Mouse (Mus musculus) ovary, adult 18-20 months (tissue): ENCODE data around the gene Sbk3.
A peak's percentile ranks its signal among the peaks of the same experiment; 100 is the strongest.
"Not testable (repeated sequence)": the region's sequence is repeated elsewhere in the genome, so short reads cannot be mapped to it uniquely, and the experiment has no call there.

Source experiments
- DNase-seq: peaks from one replicate; pipeline ENCODE4 v3.0.0; 2022; ENCODE audit warnings: low spot score, mixed read lengths

Sbk3 gene

GRCm38 (mm10) chr7:4971068-4971467, at the start of gene Sbk3:
Sbk3 (minus strand) TSS chr7:4971168.
- DNase-seq = no peak

- DNase-seq = no peak
Measured at GRCm38 (mm10) chr7:5020685-5021084, 49.7 kb upstream of the Sbk3 start.

- peak; percentile 99 for DNase-seq
Measured at GRCm38 (mm10) chr7:5020000-5020681, 49.2 kb upstream of the Sbk3 start, which contains the start of the genes Zfp865 and Ccdc106. Zfp865 (plus strand) TSS chr7:5020376. Ccdc106 (plus strand) TSS chr7:5020553.

DNA sequence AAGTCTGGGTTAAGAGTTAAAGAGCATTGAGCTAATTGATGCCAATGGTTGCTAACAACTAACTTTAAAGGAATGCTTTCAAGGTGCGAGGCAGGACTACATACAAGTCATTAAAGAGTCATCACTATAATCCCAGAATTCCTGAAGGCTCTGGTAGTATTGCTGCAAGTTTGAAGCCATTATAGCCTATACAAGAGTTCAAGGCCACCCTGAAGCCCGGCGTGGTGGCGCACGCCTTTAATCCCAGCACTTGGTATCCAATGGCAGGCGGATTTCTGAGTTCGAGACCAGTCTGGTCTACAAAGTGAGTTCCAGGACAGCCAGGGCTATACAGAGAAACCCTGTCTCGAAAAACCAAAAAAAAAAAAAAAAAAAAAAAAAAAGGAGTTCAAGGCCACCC, 48.6 kb upstream of the Sbk3 start:
- not testable (repeated sequence) for DNase-seq

- DNase-seq = no peak
Measured at GRCm38 (mm10) chr7:5017931-5018330, 47.0 kb upstream of the Sbk3 start.

DNA sequence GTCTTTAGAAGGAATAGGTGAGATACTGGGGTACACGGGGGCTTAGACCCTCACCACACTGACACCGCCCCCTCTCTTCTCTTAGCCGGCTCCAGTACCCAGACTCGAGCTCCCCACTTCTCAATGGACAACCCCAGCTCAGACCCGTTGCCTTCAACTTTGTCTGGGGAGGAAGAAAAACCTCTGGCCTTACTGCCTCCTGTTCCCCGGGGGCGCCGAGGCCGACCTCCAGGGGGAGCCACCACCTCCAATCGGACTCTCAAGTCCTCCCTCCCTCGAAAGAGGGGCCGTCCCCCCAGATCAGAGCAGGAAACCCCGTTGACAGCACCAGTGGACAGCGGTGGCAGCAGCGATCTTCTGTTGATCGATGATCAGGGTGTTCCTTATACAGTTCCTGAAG, 46.4 kb upstream of the Sbk3 start:
- no peak for DNase-seq

DNA sequence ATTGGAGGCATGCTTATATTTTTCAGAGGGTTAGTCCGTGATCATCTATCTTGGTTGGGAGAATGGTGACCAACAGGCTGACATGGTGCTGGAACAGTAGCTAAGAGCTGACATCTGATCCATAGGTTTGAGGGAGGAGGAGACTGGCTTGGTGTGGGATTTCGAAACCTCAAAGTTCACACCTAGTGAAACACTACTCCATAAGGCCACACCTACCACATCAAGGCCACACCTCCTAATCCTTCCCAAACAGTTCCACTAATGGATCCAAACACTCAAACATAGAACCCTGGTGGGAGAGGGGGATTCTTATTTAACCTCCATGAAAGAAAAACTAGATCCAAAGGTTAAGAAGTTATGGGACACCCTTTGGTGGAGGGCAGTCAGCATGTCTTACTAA, 46.0 kb upstream of the Sbk3 start:
- DNase-seq = no peak

GRCm38 (mm10) chr7:5016057-5016456, 45.1 kb upstream of the Sbk3 start:
- DNase-seq = no peak

- DNase-seq = peak; percentile 91
Measured at GRCm38 (mm10) chr7:5015118-5016001, 44.4 kb upstream of the Sbk3 start, which contains the start of gene Gm44973. Gm44973 (plus strand) TSS chr7:5015496.

DNA sequence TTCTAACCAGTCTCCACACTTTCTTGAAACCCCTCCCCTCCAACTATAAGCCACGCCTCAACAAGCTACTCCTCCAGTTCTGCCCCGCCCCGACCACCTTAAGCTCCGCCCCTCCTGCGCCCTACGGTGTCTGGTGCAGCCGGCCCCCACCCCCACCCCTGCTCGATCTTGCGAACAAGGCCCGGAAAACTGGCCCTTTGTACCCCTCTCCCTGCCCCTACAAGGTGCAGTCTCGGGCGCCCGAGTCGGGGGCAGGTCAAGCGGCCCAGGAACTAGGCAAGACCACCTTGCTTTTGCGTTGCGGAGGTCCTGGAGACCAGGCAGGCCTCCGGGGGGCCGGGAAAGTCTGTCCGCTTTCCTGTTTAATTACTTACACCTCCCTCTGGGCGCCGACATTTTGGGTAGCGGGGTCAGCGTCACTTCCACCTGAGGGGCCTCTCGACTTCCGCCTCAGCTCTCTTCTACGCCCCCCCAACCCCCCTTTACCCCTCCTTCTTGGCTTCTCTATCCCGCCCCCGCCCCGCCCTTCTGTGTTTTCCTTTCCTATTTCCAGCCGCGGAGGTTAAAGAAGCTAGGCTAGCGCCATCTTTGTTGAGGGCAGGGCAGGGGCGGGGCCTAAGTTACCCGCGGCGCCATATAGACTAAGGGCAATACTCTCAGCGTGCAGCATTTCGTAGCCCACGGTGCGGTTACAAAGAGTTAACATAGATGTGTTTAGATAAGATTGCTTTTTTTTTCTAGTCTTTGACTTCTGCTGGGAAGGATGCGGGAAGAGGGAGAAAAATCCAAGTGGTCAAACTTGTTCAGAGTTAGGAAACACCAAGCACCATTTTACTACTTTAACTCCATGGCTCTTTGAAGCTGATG, 43.5 kb upstream of the Sbk3 start, which contains the start of the genes Zfp524 and Fiz1:
Zfp524 (plus strand) TSS at position 165 of the 867 bp plus-strand sequence.
Fiz1 (minus strand) TSS at position 447 of the 867 bp plus-strand sequence.
- DNase-seq = peak; percentile 91

DNA sequence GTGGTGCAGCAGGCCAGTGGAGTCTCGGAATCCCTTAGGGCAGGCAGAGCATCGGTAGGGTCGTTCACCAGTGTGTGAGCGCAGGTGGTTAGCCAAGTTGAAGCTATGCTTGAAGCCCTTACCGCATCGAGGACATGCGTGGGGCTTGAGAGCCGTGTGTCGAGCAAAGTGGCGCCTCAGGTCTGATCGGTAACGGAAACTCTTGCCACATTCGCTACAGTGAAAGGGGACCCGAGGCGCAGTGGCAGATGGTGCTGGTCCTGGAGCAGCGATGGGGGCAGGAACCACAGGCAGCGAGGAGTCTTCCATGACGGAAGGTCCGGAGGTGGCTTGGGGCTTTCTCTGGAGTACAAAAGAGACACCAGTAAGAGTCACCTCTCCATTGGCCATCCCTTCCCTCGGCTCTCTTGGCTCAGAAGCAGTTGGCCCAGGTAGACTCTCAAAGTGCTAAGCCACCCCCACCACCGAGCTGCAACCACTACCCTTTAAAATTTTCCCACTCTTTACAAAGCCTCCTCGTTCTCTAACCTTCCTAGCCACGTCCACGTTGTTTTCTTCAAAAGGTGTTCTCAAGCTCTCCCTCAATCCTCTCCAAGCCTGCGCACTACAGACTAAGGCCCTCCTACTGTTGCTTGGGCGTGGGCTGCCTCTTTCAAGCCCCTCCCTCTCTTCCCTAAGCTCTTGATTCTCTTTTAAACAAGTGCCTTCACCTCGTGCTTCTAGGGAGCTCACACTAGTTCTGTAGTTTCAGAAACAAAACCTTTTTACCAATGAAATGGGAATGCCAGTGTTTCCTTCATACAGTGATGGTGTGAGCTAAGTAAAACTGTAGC, 41.9 kb upstream of the Sbk3 start:
- DNase-seq = no peak

DNA sequence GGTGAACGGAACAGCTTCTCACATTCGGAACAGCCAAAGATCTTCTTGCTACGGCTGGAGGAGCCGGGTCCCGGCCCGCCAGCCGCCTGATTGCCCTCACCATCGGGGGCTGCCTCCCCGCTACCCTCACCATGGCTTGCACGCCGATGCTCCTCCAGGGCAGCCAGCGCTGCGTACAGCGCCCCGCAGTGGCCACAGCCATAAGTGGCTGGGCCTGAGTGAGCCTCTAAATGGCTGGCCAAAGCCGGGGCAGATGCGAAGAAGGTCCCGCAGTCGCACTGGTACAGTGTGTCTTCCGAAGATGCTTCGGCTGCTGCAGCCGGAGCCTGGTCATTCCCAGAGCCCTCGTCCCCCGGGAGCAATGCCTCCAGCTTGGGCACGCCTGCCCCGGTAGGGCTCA, 37.3 kb upstream of the Sbk3 start:
- DNase-seq = no peak

DNA sequence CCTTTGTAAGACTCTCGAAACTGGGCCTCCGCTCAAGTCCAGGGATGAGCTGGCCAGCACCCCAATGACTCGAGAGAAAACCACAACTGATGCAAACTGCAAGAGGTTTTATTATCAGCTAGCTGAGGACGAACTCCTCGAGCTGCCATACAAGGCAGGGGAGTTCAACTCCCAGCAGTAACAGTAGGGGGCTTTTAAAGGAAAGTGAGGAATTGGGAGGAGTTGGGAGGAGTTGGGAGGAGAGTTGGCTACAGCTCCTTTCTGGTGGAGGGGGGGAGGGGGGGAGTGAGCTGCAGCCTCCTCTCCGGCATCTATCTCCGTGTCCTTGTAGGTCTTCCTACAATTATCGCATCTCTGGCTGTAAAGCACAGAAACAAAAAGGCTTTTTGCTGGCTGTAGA, 31.9 kb upstream of the Sbk3 start:
- not testable (repeated sequence) for DNase-seq

DNA sequence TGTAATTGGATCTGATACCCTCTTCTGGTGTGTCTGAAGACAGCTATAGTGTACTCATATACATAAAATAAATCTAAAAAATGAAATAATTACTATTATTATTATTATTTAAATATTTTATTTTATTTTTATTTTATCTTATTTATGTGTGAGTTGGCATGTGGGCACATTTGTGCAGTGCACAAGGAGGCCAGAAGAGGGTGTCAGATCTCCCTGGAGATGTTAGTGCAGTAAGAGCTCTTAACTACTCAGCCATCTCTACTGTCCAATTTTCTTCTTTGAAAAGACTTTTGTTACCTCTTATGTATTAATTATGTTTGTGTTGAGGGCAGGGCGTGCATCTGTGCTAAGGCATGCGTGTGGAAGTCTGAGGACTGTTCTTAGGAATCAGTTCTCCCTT, 28.9 kb upstream of the Sbk3 start:
- DNase-seq = no peak

GRCm38 (mm10) chr7:4996934-4997333, 26.0 kb upstream of the Sbk3 start:
- no peak for DNase-seq

GRCm38 (mm10) chr7:4996003-4996895, 25.3 kb upstream of the Sbk3 start, which contains the start of gene Zfp579:
Zfp579 (minus strand) TSS chr7:4996158.
- peak; percentile 87 for DNase-seq

DNA sequence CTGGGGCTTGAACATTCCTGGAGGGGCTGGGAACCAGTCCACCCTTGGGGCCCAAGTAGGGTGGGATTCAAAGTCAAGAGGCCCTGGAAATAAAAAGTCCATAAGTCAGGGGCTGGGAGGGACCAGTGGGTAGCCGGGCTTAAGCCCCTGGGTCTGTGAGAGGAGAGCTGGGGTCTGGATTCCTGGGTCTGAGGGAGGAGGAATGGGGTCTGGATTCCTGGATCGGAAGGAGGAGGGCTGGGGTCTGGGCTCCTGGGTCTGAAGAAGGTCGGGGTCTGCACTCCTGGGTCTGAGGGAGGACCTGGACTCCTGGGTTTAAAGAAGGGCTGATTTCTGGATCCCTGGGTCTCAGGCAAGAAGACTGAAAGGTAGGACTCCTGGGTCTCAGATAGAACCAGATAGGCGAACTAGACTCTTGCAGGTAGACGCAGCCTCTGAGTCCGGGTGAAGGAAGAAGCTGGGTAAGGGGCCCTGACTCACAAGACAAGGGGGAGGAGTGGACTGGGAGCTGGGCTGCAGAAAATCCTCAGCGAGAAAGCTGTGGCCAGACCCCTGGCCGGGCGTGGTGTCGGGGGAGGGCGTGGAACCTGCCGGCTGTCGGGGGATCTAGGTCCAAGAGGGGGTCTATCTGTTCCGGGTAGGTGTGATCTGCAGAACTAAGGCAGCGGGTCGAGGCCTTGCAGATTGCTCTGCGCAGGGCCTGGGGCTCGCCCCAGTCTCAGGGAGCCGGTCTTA, 24.5 kb upstream of the Sbk3 start:
- DNase-seq = no peak

- DNase-seq = no peak
Measured at GRCm38 (mm10) chr7:4993999-4994788, 23.2 kb upstream of the Sbk3 start.
